Mouse (Mus musculus): Measurements from ENCODE around the gene Srrm1. TPM values are rescaled to one million over a fixed set of nuclear protein-coding genes. Genes with fewer than 3 reads are reported as not detected.

The Srrm1 gene
- polyA plus RNA-seq, 1 experiment from 2014 or later, result 183 TPM

DNA sequence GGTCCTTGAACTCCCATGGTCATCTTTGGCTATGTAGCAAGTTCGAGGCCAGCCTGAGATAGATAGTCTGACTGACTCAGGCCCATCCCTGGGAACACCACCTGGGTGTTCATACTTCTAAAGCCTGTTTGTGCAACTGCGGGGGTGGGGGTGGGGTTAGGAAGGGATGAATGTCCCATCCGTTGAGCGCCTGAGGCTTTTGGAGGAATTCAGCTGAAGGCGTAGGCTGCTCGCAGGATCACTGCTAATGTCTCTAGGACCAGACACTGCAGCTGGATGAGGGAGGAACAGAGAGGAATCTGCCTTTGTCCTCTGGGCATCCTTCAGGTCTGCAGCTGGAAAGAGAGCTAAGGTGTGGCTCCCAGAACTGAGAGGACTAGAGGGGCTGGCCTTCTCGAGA is 41.5 kb upstream of the Srrm1 start:
- no peak overlapping the region for H3K4me2 ChIP-seq (ENCODE audit: low read length)
- DNase-seq (ENCODE audit: low spot score) (no peak), ATAC-seq (replicated peaks; ENCODE audit: low FRiP score, low read depth) (no peak)
- H3K4me1 ChIP-seq (replicated peaks; ENCODE audit: insufficient read depth, low read length), result peaks cover 7% of the 10 kb centered on the region; the same call in 1 of the 2 replicates
- no peak for TF ChIP-seq CTCF (IDR thresholded peaks at IDR 0.05; ENCODE audit: low read depth)
- no peaks in the 10 kb centered on the region for H3K27me3 ChIP-seq (ENCODE audit: insufficient read depth, low read length)
- WGBS, result 81% methylated on average over 7 of the region's 7 CpGs
- H3K27ac ChIP-seq, result no peak overlapping the region
- H3K9me3 ChIP-seq (replicated peaks; ENCODE audit: low read length), result no peaks in the 10 kb centered on the region
- H3K4me3 ChIP-seq (replicated peaks; ENCODE audit: low read depth, low read length), result no peak overlapping the region
- H3K36me3 ChIP-seq (ENCODE audit: insufficient read depth, low read length), result no peaks in the 10 kb centered on the region
- H3K9ac ChIP-seq (ENCODE audit: low read depth, low read length), result no peak overlapping the region

DNA sequence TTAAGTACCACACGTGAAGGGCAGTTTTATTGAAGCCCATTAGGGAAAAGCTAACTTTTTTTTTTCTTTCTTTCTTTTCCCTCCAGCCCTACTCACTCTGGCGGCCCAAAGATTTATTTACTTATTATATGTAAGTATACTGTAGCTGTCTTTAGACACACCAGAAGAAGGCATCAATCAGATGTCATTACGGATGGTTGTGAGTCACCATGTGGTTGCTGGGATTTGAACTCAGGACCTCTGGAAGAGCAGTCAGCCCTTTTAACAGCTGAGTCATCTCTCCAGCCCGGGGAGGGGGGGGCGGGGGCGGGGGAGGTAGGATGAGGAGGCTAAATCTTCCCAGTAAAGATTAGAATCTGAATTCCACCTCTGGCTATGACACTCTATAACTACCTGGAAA is 40.3 kb upstream of the Srrm1 start:
- Histone ChIP-seq H3K27me3 (ENCODE audit: insufficient read depth, low read length) (no peaks in the 10 kb centered on the region), H3K4me2 (ENCODE audit: low read length) (no peak overlapping the region), H3K9ac (ENCODE audit: low read depth, low read length) (no peak overlapping the region), H3K4me1 (replicated peaks; ENCODE audit: insufficient read depth, low read length) (peaks cover 7% of the 10 kb centered on the region; the same call in 1 of the 2 replicates), H3K4me3 (replicated peaks; ENCODE audit: low read depth, low read length) (no peak overlapping the region), H3K27ac (no peak overlapping the region), H3K36me3 (ENCODE audit: insufficient read depth, low read length) (no peaks in the 10 kb centered on the region), H3K9me3 (replicated peaks; ENCODE audit: low read length) (no peaks in the 10 kb centered on the region)
- no peak for DNase-seq (ENCODE audit: low spot score)
- TF ChIP-seq CTCF (IDR thresholded peaks at IDR 0.05; ENCODE audit: low read depth), result no peak
- WGBS, result 57% methylated on average over 6 of the region's 6 CpGs
- ATAC-seq (replicated peaks; ENCODE audit: low FRiP score, low read depth), result no peak

DNA sequence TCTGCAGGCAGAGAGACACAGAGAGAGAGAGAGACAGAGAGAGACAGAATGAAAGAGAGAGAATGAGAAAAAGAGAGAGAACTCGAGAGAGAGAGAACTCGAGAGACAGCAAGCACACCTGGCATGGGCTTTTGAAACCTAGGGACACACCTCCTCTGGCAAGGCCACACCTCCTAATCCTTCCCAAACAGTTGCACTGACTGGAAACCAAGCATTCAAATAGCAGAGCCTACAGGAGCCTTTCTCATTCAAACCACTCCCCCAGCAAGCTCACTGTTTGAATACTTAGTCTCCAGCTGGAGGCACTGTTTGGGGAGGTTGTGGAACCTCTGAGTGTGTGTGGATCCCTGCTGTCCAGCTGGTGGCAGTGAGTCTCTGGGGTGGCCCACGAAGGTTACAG is 39.7 kb upstream of the Srrm1 start:
- H3K27me3 ChIP-seq (ENCODE audit: insufficient read depth, low read length), result no peaks in the 10 kb centered on the region
- H3K36me3 ChIP-seq (ENCODE audit: insufficient read depth, low read length), result no peaks in the 10 kb centered on the region
- no peak overlapping the region for H3K4me2 ChIP-seq (ENCODE audit: low read length)
- no peak for TF ChIP-seq CTCF (IDR thresholded peaks at IDR 0.05; ENCODE audit: low read depth)
- DNase-seq (ENCODE audit: low spot score) (no peak), ATAC-seq (replicated peaks; ENCODE audit: low FRiP score, low read depth) (no peak)
- H3K9ac ChIP-seq (ENCODE audit: low read depth, low read length), result no peak overlapping the region
- peaks cover 2% of the 10 kb centered on the region; the same call in 1 of the 2 replicates for H3K4me1 ChIP-seq (replicated peaks; ENCODE audit: insufficient read depth, low read length)
- no peak overlapping the region for H3K4me3 ChIP-seq (replicated peaks; ENCODE audit: low read depth, low read length)
- 90% methylated on average over 3 of the region's 3 CpGs for WGBS
- no peak overlapping the region for H3K27ac ChIP-seq
- no peaks in the 10 kb centered on the region for H3K9me3 ChIP-seq (replicated peaks; ENCODE audit: low read length)

DNA sequence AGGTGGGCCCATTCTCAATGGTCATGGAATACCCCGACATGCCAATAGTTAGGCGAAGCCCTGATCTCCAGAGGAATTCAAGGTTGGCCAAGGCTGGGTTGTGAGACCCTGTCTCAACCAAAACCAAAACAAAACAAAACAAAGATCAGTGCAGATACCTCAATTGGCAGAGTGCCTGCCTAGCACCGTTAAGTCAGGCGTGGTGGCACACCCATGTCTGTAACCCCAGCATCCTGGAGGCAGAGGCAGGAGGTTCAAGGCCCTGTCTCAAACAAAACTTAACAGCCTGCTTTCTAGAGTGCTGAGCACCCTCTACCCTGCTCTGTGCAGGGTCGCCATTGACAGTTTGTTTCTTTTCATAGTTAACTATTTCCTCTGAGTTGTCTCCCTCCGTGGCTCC is 37.9 kb upstream of the Srrm1 start:
- Histone ChIP-seq H3K9me3 (replicated peaks; ENCODE audit: low read length) (no peaks in the 10 kb centered on the region), H3K4me3 (replicated peaks; ENCODE audit: low read depth, low read length) (no peak overlapping the region), H3K27me3 (ENCODE audit: insufficient read depth, low read length) (no peaks in the 10 kb centered on the region), H3K27ac (no peak overlapping the region), H3K9ac (ENCODE audit: low read depth, low read length) (no peak overlapping the region), H3K36me3 (ENCODE audit: insufficient read depth, low read length) (no peaks in the 10 kb centered on the region), H3K4me1 (replicated peaks; ENCODE audit: insufficient read depth, low read length) (no peaks in the 10 kb centered on the region), H3K4me2 (ENCODE audit: low read length) (no peak overlapping the region)
- 58% methylated on average over 6 of the region's 6 CpGs for WGBS
- DNase-seq (ENCODE audit: low spot score) (no peak), ATAC-seq (replicated peaks; ENCODE audit: low FRiP score, low read depth) (no peak)
- TF ChIP-seq CTCF (IDR thresholded peaks at IDR 0.05; ENCODE audit: low read depth), result no peak

DNA sequence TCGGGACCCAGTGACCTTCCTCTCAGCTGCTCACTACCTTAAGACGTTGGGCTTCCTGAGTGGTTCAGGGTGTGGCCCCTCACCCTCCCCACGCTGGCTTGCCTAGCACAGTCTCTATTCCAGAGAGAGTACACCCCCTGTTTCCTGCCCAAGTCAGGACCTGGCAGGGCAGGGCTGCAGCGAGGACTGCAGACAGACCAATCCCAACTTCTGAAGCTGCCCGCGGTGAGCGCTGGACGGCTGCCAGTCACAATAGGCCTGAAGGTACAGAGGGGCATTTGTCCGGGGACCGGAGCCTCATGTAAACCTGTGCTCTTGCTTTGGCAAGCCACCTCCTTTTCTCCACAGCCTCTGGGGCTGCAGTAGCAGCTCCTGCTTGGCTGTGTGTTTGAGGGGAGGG is 32.5 kb upstream of the Srrm1 start:
- DNase-seq (ENCODE audit: low spot score), result peak; percentile 13

DNA sequence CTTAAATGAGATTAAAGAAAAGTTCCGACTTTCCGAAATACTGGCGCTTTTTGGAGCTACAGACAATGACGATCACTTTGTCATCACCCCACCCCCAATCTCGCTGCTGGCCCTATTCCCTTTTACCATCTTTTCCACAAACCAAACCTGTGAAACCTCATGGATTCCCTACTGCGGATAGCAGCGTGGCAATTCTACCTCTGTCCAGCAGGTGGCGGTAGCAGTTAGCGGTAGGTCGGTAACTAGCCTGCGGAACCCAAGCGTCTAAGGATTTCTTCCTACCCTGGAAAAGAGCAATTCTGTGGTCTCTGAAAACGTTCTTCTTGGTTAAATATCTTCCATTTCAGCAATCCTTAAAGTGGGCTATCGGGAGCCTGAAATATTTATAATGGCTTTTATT is 29.2 kb upstream of the Srrm1 start:
- 0 out of 2 replicates have a peak, but pooled peaks have one; percentile 21 for ATAC-seq (replicated peaks; ENCODE audit: low FRiP score, low read depth)
- no peak overlapping the region for H3K27ac ChIP-seq
- no peaks in the 10 kb centered on the region for H3K9me3 ChIP-seq (replicated peaks; ENCODE audit: low read length)
- H3K4me2 ChIP-seq (ENCODE audit: low read length), result no peak overlapping the region
- no peak overlapping the region for H3K9ac ChIP-seq (ENCODE audit: low read depth, low read length)
- H3K4me3 ChIP-seq (replicated peaks; ENCODE audit: low read depth, low read length), result no peak overlapping the region
- no peaks in the 10 kb centered on the region for H3K27me3 ChIP-seq (ENCODE audit: insufficient read depth, low read length)
- TF ChIP-seq CTCF (IDR thresholded peaks at IDR 0.05; ENCODE audit: low read depth), result peak; percentile 99
- 6% methylated on average over 14 of the region's 14 CpGs for WGBS
- H3K36me3 ChIP-seq (ENCODE audit: insufficient read depth, low read length), result no peaks in the 10 kb centered on the region
- peak; percentile 92 for DNase-seq (ENCODE audit: low spot score)
- H3K4me1 ChIP-seq (replicated peaks; ENCODE audit: insufficient read depth, low read length), result no peaks in the 10 kb centered on the region

More for the DNA sequence above, 32.5 kb upstream of the Srrm1 start:
- Histone ChIP-seq H3K9ac (ENCODE audit: low read depth, low read length) (no peak overlapping the region), H3K4me3 (replicated peaks; ENCODE audit: low read depth, low read length) (no peak overlapping the region), H3K9me3 (replicated peaks; ENCODE audit: low read length) (no peaks in the 10 kb centered on the region), H3K4me2 (ENCODE audit: low read length) (0 out of 2 replicates have a peak overlapping the region, but pooled peaks have one; percentile 13), H3K27ac (no peak overlapping the region), H3K27me3 (ENCODE audit: insufficient read depth, low read length) (no peaks in the 10 kb centered on the region), H3K36me3 (ENCODE audit: insufficient read depth, low read length) (no peaks in the 10 kb centered on the region), H3K4me1 (replicated peaks; ENCODE audit: insufficient read depth, low read length) (no peaks in the 10 kb centered on the region)
- 44% methylated on average over 10 of the region's 10 CpGs for WGBS
- TF ChIP-seq CTCF (IDR thresholded peaks at IDR 0.05; ENCODE audit: low read depth), result no peak
- peak; percentile 44; the same call in 1 of the 2 replicates for ATAC-seq (replicated peaks; ENCODE audit: low FRiP score, low read depth)

DNA sequence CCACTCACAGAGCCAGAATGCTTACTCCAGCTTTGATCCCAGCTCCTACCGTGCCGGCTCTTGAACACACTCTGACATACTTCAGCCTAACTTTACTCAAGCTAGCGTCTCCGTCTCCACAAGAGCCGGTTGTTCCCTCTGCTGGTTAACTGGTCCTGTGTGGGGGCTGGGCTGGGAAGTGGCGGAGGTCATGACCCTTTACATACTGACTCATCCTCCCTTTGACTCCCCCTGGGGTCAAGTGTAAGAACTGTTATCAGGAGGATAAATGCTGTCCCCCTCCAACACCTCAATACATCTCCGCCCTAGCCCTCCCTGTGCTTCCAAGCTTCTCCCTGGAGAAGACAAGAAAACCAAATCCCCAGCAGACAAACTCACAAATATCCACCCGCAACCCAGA is 28.2 kb upstream of the Srrm1 start:
- no peak for TF ChIP-seq CTCF (IDR thresholded peaks at IDR 0.05; ENCODE audit: low read depth)

More for the DNA sequence above, 28.2 kb upstream of the Srrm1 start:
- no peaks in the 10 kb centered on the region for H3K36me3 ChIP-seq (ENCODE audit: insufficient read depth, low read length)
- no peak overlapping the region for H3K4me3 ChIP-seq (replicated peaks; ENCODE audit: low read depth, low read length)
- no peaks in the 10 kb centered on the region for H3K9me3 ChIP-seq (replicated peaks; ENCODE audit: low read length)
- no peaks in the 10 kb centered on the region for H3K27me3 ChIP-seq (ENCODE audit: insufficient read depth, low read length)
- no peaks in the 10 kb centered on the region for H3K4me1 ChIP-seq (replicated peaks; ENCODE audit: insufficient read depth, low read length)
- no peak overlapping the region for H3K27ac ChIP-seq
- no peak overlapping the region for H3K4me2 ChIP-seq (ENCODE audit: low read length)
- no peak overlapping the region for H3K9ac ChIP-seq (ENCODE audit: low read depth, low read length)
- no peak for DNase-seq (ENCODE audit: low spot score)
- ATAC-seq (replicated peaks; ENCODE audit: low FRiP score, low read depth), result no peak
- WGBS, result 45% methylated on average over 8 of the region's 8 CpGs

Measured in kidney, postnatal 0 days (tissue).